Mouse (Mus musculus) right cerebral cortex, postnatal 10 days (tissue): ENCODE results near the gene Cuedc2.

Source experiments
- DNase-seq, 2 experiments: peaks; one replicate each; pipeline ENCODE4 v3.0.0; 2021; ENCODE audit warnings: low spot score in 2 of 2

Gene Cuedc2

GRCm38 (mm10) chr19:46338331-46338936 is at the start of gene Cuedc2:
Cuedc2 (minus strand) TSS chr19:46338702.
- peak; percentile 98 to 99 for DNase-seq

- peak in 1 of 2 experiments; percentile 23 for DNase-seq
These were observed 43.8 kb upstream of the Cuedc2 start for GRCm38 (mm10) chr19:46382275-46382674.

GRCm38 (mm10) chr19:46375891-46376290 is 37.4 kb upstream of the Cuedc2 start:
- DNase-seq: no peak

GRCm38 (mm10) chr19:46375489-46375888 is 37.0 kb upstream of the Cuedc2 start:
- DNase-seq: peak; percentile 76 to 84

GRCm38 (mm10) chr19:46374477-46375088 is 36.1 kb upstream of the Cuedc2 start:
- DNase-seq: peak in 1 of 2 experiments; percentile 36

GRCm38 (mm10) chr19:46369204-46369603 is 30.7 kb upstream of the Cuedc2 start:
- peak; percentile 66 to 73 for DNase-seq

GRCm38 (mm10) chr19:46367798-46368590 is 29.5 kb upstream of the Cuedc2 start:
- peak in 1 of 2 experiments; percentile 47 for DNase-seq

GRCm38 (mm10) chr19:46363294-46364009 is 24.9 kb upstream of the Cuedc2 start:
- DNase-seq: no peak

GRCm38 (mm10) chr19:46362104-46362503 is 23.6 kb upstream of the Cuedc2 start:
- DNase-seq: no peak

- DNase-seq: no peak
These were observed 19.9 kb upstream of the Cuedc2 start for GRCm38 (mm10) chr19:46358381-46358780.

- DNase-seq: no peak
These were observed 19.1 kb upstream of the Cuedc2 start for GRCm38 (mm10) chr19:46357344-46358280.

GRCm38 (mm10) chr19:46356701-46357138 is 18.2 kb upstream of the Cuedc2 start:
- DNase-seq: peak; percentile 95

GRCm38 (mm10) chr19:46350168-46350932 is 11.8 kb upstream of the Cuedc2 start, which contains the start of gene 2310034G01Rik:
2310034G01Rik (minus strand) TSS chr19:46350302.
- peak in 1 of 2 experiments; percentile 37 for DNase-seq

GRCm38 (mm10) chr19:46349550-46349949 is 11.0 kb upstream of the Cuedc2 start:
- no peak for DNase-seq

- peak; percentile 94 to 95 for DNase-seq
These were observed 10.4 kb upstream of the Cuedc2 start for GRCm38 (mm10) chr19:46348761-46349458.

- peak in 1 of 2 experiments; percentile 20 for DNase-seq
These were observed 9.6 kb upstream of the Cuedc2 start for GRCm38 (mm10) chr19:46347936-46348668.

- no peak for DNase-seq
These were observed 8.6 kb upstream of the Cuedc2 start for GRCm38 (mm10) chr19:46347146-46347545.

- DNase-seq: no peak
These were observed 6.4 kb upstream of the Cuedc2 start for GRCm38 (mm10) chr19:46344710-46345419.
